Mouse (Mus musculus): ENCODE measurements at regions not wholly inside any gene's neighbourhood (a gene's known extent, or its start where the extent isn't known, plus 50 kb on each side); places are given as distances from the start of the nearest gene placed in this dataset.

- no peak for DNase-seq
Measured at GRCm38 (mm10) chr15:88213356-88213755, 386.7 kb upstream of the Zdhhc25 start.

GRCm38 (mm10) chr15:88214286-88214685 is 385.8 kb upstream of the Zdhhc25 start:
- no peak for DNase-seq

GRCm38 (mm10) chr15:88229456-88229855 is 370.6 kb upstream of the Zdhhc25 start:
- DNase-seq, result peak; percentile 66 to 70

GRCm38 (mm10) chr15:88244606-88245005 is 355.5 kb upstream of the Zdhhc25 start:
- DNase-seq, result no peak

GRCm38 (mm10) chr15:88245496-88246246 is 354.4 kb upstream of the Zdhhc25 start:
- DNase-seq, result peak; percentile 39 to 50

GRCm38 (mm10) chr15:88247974-88248625 is 352.0 kb upstream of the Zdhhc25 start:
- DNase-seq, result peak; percentile 98 to 99

GRCm38 (mm10) chr15:88288051-88288450 is 312.1 kb upstream of the Zdhhc25 start:
- no peak for DNase-seq

GRCm38 (mm10) chr15:88288696-88289095 is 311.4 kb upstream of the Zdhhc25 start:
- DNase-seq, result no peak

- peak; percentile 18 to 27 for DNase-seq
Measured at GRCm38 (mm10) chr15:88290740-88291363, 309.2 kb upstream of the Zdhhc25 start.

GRCm38 (mm10) chr15:88299061-88299460 is 301.0 kb upstream of the Zdhhc25 start:
- peak; percentile 66 to 84 for DNase-seq

GRCm38 (mm10) chr15:88311158-88311557 is 288.9 kb upstream of the Zdhhc25 start:
- no peak for DNase-seq

GRCm38 (mm10) chr15:88314810-88315459 is 285.2 kb upstream of the Zdhhc25 start:
- DNase-seq, result peak; percentile 87 to 95

- DNase-seq, result peak; percentile 79 to 90
Measured at GRCm38 (mm10) chr15:88318048-88318447, 282.1 kb upstream of the Zdhhc25 start.

GRCm38 (mm10) chr15:88319527-88319926 is 280.6 kb upstream of the Zdhhc25 start:
- DNase-seq, result peak; percentile 42

GRCm38 (mm10) chr15:88323584-88324375 is 276.3 kb upstream of the Zdhhc25 start:
- DNase-seq, result peak; percentile 72 to 78

GRCm38 (mm10) chr15:88325108-88325507 is 275.0 kb upstream of the Zdhhc25 start:
- no peak for DNase-seq

- no peak for DNase-seq
Measured at GRCm38 (mm10) chr15:88353206-88353605, 246.9 kb upstream of the Zdhhc25 start.

- no peak for DNase-seq
Measured at GRCm38 (mm10) chr15:88360375-88361035, 239.6 kb upstream of the Zdhhc25 start.

GRCm38 (mm10) chr15:88361351-88361750 is 238.8 kb upstream of the Zdhhc25 start:
- DNase-seq, result peak; percentile 70 to 74

GRCm38 (mm10) chr15:88362966-88363365 is 237.1 kb upstream of the Zdhhc25 start:
- DNase-seq, result peak; percentile 79 to 87

GRCm38 (mm10) chr15:88370366-88370765 is 229.7 kb upstream of the Zdhhc25 start:
- DNase-seq, result peak; percentile 39 to 60

- no peak for DNase-seq
Measured at GRCm38 (mm10) chr15:88372039-88372438, 228.1 kb upstream of the Zdhhc25 start.
